Mouse (Mus musculus) midbrain, embryonic 13.5 days (tissue): ENCODE results near the gene Dclk1. TPM values are rescaled to one million over a fixed set of nuclear protein-coding genes. Genes with fewer than 3 reads are reported as not detected.

Experiments used
- ATAC-seq: fragments of 200-750 bp; cut with Nextera tagmentation; 2 replicates; pipeline ENCODE4 v1.8.0; 2017; ENCODE audit warnings: mild to moderate bottlenecking, moderate TSS enrichment, moderate library complexity
- H3K27ac ChIP-seq: fragments of 300-500 bp; sonication (generic); 2 replicates; pipeline ENCODE4 v1.5.1; 2015; ENCODE audit warnings: inconsistent platforms, mild to moderate bottlenecking, moderate library complexity
- H3K27me3 ChIP-seq: fragments of 300-500 bp; sonication (generic); 2 replicates; pipeline ENCODE4 v1.6.1; 2015; ENCODE audit warnings: mild to moderate bottlenecking, inconsistent platforms
- H3K36me3 ChIP-seq: fragments of 300-500 bp; sonication (generic); 2 replicates; pipeline ENCODE4 v1.6.1; 2015; ENCODE audit warnings: mild to moderate bottlenecking, inconsistent platforms
- H3K4me1 ChIP-seq: fragments of 300-500 bp; sonication (generic); replicated peaks from 2 replicates; pipeline ENCODE4 v1.6.1; 2015; ENCODE audit warnings: inconsistent platforms
- H3K4me2 ChIP-seq: fragments of 300-500 bp; sonication (generic); replicated peaks from 2 replicates; pipeline ENCODE4 v1.6.1; 2015; ENCODE audit warnings: moderate library complexity, mild to moderate bottlenecking, inconsistent platforms
- H3K4me3 ChIP-seq: fragments of 300-500 bp; sonication (generic); replicated peaks from 2 replicates; pipeline ENCODE4 v1.5.1; 2015; ENCODE audit warnings: mild to moderate bottlenecking, inconsistent platforms
- H3K9ac ChIP-seq: fragments of 300-500 bp; sonication (generic); replicated peaks from 2 replicates; pipeline ENCODE4 v1.6.1; 2015; ENCODE audit warnings: mild to moderate bottlenecking, inconsistent platforms
- H3K9me3 ChIP-seq: fragments of 300-500 bp; sonication (generic); 2 replicates; pipeline ENCODE4 v1.6.1; 2016; ENCODE audit warnings: mild to moderate bottlenecking, inconsistent platforms
- WGBS: fragments of 180-500 bp; shearing (Covaris S2); methylation state at CpG from one replicate; pipeline ENCODE4 v1.1.7; 2015; 5-methylcytosine and 5-hydroxymethylcytosine counted together
- polyA plus RNA-seq: library from polyadenylated mRNA; unstranded; fragments of >200 nt; fragmentation: Nextera tagmentation; extraction: Ambion mirVana; gene quantifications from 2 replicates; pipeline ENCODE4 v1.2.1, GENCODE M21; 2015

The Dclk1 gene
- polyA plus RNA-seq, 1 experiment from 2014 or later = 242 TPM

- peaks cover 6% of the 10 kb centered on the region; the same call in 1 of the 2 replicates for H3K36me3 ChIP-seq
- no peak for ATAC-seq
- no peaks in the 10 kb centered on the region for H3K27me3 ChIP-seq
- peaks cover 13% of the 10 kb centered on the region; the same call in 1 of the 2 replicates for H3K4me1 ChIP-seq
- 90% methylated on average over 2 of the region's 2 CpGs for WGBS
- no peaks in the 10 kb centered on the region for H3K9me3 ChIP-seq
- H3K4me3 ChIP-seq = no peak overlapping the region
- no peak overlapping the region for H3K4me2 ChIP-seq
- H3K9ac ChIP-seq = no peak overlapping the region
- H3K27ac ChIP-seq = no peak overlapping the region
Measured at GRCm38 (mm10) chr3:55443725-55444124, 201.6 kb downstream of the Dclk1 start.

GRCm38 (mm10) chr3:55446681-55447080, 204.5 kb downstream of the Dclk1 start:
- no peaks in the 10 kb centered on the region for H3K27me3 ChIP-seq
- no peak overlapping the region for H3K27ac ChIP-seq
- peaks cover 12% of the 10 kb centered on the region for H3K36me3 ChIP-seq
- no peak for ATAC-seq
- no peak overlapping the region for H3K4me3 ChIP-seq
- H3K9me3 ChIP-seq = no peaks in the 10 kb centered on the region
- WGBS = 88% methylated on average over 7 of the region's 7 CpGs
- H3K9ac ChIP-seq = no peak overlapping the region
- H3K4me2 ChIP-seq = no peak overlapping the region
- no peaks in the 10 kb centered on the region for H3K4me1 ChIP-seq

DNA sequence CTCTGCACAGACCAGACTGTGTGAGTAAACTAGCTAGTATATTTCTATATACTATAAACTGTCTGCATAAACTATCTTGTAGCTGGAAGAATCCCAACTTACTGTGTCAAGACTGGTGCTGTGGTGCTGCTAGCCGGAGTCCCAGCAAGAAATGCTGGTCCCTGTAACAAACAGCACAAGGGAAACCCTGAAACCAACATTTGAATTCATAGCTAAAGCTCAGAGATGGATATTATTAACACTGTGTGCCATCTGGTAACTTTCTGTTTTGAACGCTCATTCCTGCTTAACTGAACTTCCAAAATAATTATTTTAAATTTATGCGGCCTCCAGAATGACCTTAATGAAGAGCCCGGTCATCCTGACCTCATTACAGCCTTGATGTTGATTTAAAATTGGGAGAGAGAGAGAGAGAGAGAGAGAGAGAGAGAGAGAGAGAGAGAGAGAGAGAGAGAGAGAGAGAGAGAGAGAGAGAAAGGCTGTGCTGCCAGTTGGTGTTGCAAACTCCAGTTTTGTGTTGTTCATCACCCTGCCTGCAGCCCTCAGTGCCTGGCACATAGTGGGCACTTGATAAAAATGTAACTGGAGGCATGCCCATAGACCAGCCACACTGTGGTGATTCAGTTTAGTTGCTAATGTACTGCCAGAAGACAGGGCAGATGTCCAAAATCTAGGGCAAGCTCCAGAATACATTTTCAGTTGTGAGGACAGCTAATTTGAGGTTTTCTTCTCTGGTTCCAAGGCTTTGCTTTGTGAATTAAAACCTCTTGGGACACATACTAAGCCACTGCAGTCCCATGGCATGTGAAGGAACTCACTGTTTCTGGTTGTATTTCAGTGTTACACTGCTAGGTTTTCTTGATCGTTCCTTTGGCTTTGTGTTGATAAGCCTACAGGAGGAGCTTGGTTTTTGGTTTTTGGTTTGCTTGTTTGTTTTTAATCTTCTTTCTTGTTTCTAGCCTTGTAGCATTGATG, 205.6 kb downstream of the Dclk1 start:
- H3K36me3 ChIP-seq = peaks cover 21% of the 10 kb centered on the region
- WGBS = 81% methylated on average over 5 of the region's 5 CpGs
- H3K9ac ChIP-seq = no peak overlapping the region
- no peaks in the 10 kb centered on the region for H3K9me3 ChIP-seq
- H3K4me1 ChIP-seq = no peaks in the 10 kb centered on the region
- ATAC-seq = no peak
- H3K27ac ChIP-seq = no peak overlapping the region
- H3K4me3 ChIP-seq = no peak overlapping the region
- H3K4me2 ChIP-seq = no peak overlapping the region
- H3K27me3 ChIP-seq = no peaks in the 10 kb centered on the region

GRCm38 (mm10) chr3:55449148-55449547, 207.0 kb downstream of the Dclk1 start:
- 94% methylated on average over 2 of the region's 2 CpGs for WGBS
- no peak overlapping the region for H3K4me3 ChIP-seq
- no peak for ATAC-seq
- H3K4me1 ChIP-seq = no peaks in the 10 kb centered on the region
- no peak overlapping the region for H3K4me2 ChIP-seq
- no peaks in the 10 kb centered on the region for H3K27me3 ChIP-seq
- H3K9me3 ChIP-seq = no peaks in the 10 kb centered on the region
- H3K36me3 ChIP-seq = peaks cover 20% of the 10 kb centered on the region
- H3K27ac ChIP-seq = no peak overlapping the region
- H3K9ac ChIP-seq = no peak overlapping the region

DNA sequence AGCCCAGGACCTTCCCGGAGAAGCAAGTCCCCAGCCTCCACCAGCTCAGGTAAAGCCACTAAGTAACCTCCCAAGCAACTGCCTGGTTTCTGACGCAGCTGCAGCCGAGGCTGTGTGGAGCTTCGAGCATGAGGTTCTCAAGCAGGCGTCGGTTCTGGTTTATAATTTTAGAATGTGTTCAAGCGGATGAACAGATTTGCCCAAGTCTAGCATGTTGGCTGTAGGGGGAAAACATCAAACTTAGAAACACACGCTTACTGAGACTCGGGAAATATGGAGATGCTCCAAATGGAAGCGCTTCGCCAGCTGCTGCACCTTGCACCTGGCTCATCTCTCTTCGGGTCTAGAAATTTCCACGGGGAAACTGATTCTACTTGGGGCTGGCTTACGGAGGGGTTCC, 208.9 kb downstream of the Dclk1 start:
- no peak for ATAC-seq
- H3K36me3 ChIP-seq = peaks cover 20% of the 10 kb centered on the region

GRCm38 (mm10) chr3:55451877-55452276, 209.7 kb downstream of the Dclk1 start:
- no peak overlapping the region for H3K27ac ChIP-seq
- H3K4me2 ChIP-seq = no peak overlapping the region
- no peak overlapping the region for H3K9ac ChIP-seq
- H3K36me3 ChIP-seq = peaks cover 20% of the 10 kb centered on the region
- H3K9me3 ChIP-seq = no peaks in the 10 kb centered on the region
- H3K4me3 ChIP-seq = no peak overlapping the region
- no peaks in the 10 kb centered on the region for H3K27me3 ChIP-seq
- WGBS = 83% methylated on average over 3 of the region's 3 CpGs
- no peak for ATAC-seq
- H3K4me1 ChIP-seq = no peaks in the 10 kb centered on the region

More for the DNA sequence above, 208.9 kb downstream of the Dclk1 start:
- Histone ChIP-seq H3K9ac (no peak overlapping the region), H3K27me3 (no peaks in the 10 kb centered on the region), H3K27ac (no peak overlapping the region), H3K9me3 (no peaks in the 10 kb centered on the region), H3K4me2 (no peak overlapping the region), H3K4me3 (no peak overlapping the region), H3K4me1 (no peaks in the 10 kb centered on the region)
- 96% methylated on average over 14 of the region's 14 CpGs for WGBS

GRCm38 (mm10) chr3:55452464-55452863, 210.3 kb downstream of the Dclk1 start:
- WGBS = 98% methylated on average over 2 of the region's 2 CpGs
- no peaks in the 10 kb centered on the region for H3K4me1 ChIP-seq
- no peak for ATAC-seq
- H3K36me3 ChIP-seq = peaks cover 20% of the 10 kb centered on the region
- H3K27ac ChIP-seq = no peak overlapping the region
- no peak overlapping the region for H3K4me2 ChIP-seq
- H3K9ac ChIP-seq = no peak overlapping the region
- no peaks in the 10 kb centered on the region for H3K9me3 ChIP-seq
- H3K27me3 ChIP-seq = no peaks in the 10 kb centered on the region
- no peak overlapping the region for H3K4me3 ChIP-seq

DNA sequence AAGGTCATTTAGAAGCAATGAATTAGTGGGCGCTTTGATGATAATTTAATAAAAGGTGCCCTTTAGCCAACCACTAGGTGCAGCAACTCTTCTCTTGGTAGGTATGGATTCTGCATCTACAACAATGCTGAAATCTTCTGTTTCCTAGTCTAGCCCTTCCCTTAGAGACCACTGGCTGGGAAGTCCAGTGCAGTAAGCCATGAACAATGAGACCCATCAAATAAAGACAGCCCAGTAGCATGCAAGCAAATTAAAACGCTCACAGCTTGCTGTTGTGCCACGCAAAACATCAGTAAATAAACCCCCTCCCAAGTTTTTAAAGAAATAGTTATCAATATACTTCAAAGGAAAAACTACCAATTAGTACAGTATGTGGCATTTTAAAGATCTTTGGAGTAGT, 218.9 kb downstream of the Dclk1 start:
- Histone ChIP-seq H3K36me3 (peaks cover 6% of the 10 kb centered on the region; the same call in 1 of the 2 replicates), H3K4me3 (0 out of 2 replicates have a peak overlapping the region, but pooled peaks have one; percentile 33), H3K27ac (peak overlapping the region; percentile 90), H3K9me3 (no peaks in the 10 kb centered on the region), H3K4me1 (peaks cover 49% of the 10 kb centered on the region), H3K9ac (no peak overlapping the region), H3K27me3 (peaks cover 4% of the 10 kb centered on the region; the same call in 1 of the 2 replicates), H3K4me2 (peak overlapping the region; percentile 56)
- WGBS = 33% methylated on average over 3 of the region's 3 CpGs
- peak; percentile 49; the same call in 1 of the 2 replicates for ATAC-seq

DNA sequence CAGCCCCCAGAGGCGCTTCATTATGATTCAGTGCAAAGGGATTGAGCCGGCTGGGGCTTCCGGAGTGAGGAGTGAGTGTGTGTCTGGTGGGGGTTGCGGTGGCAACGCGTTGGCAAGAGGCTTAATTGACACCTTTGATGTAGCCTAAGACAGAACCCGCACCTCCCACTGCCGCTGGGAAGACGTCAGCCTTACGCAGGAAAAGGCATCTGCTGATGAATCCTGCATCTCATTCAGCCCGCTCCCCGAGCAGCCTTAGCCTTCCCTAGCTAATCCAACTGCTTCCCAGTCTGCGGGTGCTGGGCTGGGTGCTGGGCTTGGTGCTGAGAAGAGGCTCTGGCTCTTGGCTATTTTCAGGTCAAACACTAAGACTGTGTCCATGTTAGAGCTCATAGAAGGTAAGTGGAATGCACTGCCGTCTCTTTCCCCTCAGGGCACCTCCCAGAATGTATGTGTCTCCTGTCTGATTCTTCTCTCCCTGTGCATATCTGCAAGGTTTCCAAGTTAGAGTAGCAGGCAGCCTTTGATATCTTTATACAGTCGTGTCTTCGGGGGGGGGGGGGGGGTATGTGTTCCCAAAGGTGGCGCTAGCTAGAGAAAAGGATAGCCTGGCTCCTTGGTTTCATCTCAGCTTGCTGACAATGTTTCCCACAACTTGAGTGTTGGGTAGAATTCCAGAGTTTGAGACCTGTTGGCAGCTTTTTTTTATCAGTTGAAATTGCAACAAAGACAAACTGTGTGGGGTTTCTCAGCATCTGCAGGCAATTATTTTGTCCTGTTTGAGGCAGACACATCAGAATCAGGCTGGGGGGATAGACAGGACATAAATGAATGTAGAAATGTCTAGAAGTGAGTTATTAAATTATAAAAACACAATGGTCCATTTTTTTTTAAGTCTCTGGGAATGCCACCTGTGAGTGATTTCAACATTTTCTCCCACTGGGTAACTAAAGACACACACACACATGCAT, 219.8 kb downstream of the Dclk1 start:
- peaks cover 5% of the 10 kb centered on the region; the same call in 1 of the 2 replicates for H3K27me3 ChIP-seq
- peaks cover 10% of the 10 kb centered on the region; the same call in 1 of the 2 replicates for H3K36me3 ChIP-seq
- peak overlapping the region; percentile 33 for H3K4me3 ChIP-seq
- 2% methylated on average over 17 of the region's 17 CpGs for WGBS
- peak overlapping the region; percentile 56 for H3K4me2 ChIP-seq
- H3K4me1 ChIP-seq = peaks cover 53% of the 10 kb centered on the region
- H3K9ac ChIP-seq = peak overlapping the region; percentile 60; the same call in 1 of the 2 replicates
- no peaks in the 10 kb centered on the region for H3K9me3 ChIP-seq
- ATAC-seq = peak; percentile 97
- peak overlapping the region; percentile 90 for H3K27ac ChIP-seq

DNA sequence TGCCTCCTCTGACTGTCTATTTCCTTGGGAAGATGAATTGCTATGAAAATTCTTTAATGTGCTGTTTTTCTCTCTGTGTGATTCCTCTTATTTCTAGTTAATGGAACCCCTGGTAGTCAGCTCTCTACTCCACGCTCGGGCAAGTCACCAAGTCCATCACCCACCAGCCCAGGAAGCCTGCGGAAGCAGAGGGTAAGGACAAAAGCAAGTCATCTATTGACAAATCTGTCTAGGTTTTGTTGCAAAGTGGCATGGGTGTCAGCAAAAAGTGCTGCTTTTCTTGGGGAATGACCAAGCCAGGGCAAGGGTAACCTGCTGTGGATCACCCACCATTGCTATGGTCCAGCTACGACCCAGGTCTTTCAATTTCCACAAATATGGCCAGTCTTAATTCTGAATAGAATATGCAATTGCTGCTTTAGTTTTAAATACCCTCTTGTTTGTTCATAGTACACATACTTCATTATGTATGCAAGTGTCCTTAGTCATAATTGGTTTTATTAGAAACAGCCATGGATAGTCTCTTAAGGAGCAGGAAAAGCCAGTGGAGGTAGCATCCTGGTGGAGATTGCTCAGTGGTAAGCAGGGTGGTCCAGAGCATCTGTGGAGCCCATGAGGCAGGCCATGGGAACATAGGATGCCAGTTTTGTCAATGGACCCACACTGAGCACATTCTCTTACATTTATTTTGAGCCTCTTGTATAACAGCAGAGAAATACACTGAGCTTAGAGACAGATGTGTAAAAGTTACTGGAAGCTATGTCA, 220.9 kb downstream of the Dclk1 start:
- ATAC-seq = no peak
- Histone ChIP-seq H3K4me1 (peaks cover 53% of the 10 kb centered on the region), H3K27me3 (peaks cover 5% of the 10 kb centered on the region; the same call in 1 of the 2 replicates), H3K4me2 (0 out of 2 replicates have a peak overlapping the region, but pooled peaks have one; percentile 4), H3K36me3 (peaks cover 10% of the 10 kb centered on the region; the same call in 1 of the 2 replicates), H3K27ac (peak overlapping the region; percentile 48), H3K4me3 (no peak overlapping the region), H3K9ac (no peak overlapping the region), H3K9me3 (no peaks in the 10 kb centered on the region)
- 89% methylated on average over 4 of the region's 4 CpGs for WGBS

DNA sequence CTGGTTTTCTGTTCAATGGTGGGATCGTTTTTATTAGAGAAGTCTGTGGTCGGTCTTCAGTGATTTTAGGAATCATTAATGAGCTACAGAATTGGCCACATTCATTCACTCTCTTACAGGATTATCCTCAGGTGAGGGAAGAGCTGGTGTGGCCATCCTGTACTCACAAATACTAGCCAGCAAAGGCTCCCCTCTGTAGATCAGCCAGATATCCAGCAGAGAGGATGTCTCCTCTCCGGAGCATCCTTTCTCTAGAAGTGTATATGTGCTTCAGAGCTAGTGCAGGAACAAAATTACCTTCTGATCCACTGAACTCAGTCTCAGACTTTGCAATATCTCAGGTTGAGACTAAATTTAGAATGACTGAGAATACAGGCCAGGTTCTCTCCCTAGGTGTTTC, 222.1 kb downstream of the Dclk1 start:
- H3K9me3 ChIP-seq = no peaks in the 10 kb centered on the region
- no peak overlapping the region for H3K9ac ChIP-seq
- peaks cover 53% of the 10 kb centered on the region for H3K4me1 ChIP-seq
- ATAC-seq = no peak
- peaks cover 10% of the 10 kb centered on the region; the same call in 1 of the 2 replicates for H3K36me3 ChIP-seq
- no peak overlapping the region for H3K4me2 ChIP-seq
- 33% methylated on average over 3 of the region's 3 CpGs for WGBS
- H3K4me3 ChIP-seq = no peak overlapping the region
- H3K27ac ChIP-seq = no peak overlapping the region
- H3K27me3 ChIP-seq = peaks cover 5% of the 10 kb centered on the region; the same call in 1 of the 2 replicates
